10 mouse cellular contexts compared by ENCODE assay signal in the genomic region with DNA sequence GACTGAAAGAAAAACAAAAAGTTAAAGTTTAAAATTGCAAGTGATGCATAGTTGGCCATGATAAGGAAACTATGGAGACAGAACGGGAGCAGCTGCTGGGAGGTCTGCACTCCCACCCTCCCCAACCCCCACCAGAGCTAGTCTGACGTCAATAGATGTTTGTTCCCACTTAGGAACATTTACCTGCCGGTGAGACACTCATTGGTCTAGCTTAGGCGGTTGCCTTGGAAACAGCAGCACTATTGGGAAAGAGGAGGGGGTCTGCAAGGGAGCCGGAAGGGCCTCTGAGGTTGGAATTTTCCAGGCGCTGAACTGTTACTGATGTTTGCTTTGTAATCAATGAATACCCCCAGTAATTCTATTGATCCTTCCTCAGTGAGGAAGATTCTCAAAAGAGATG.
DNase-seq lines count a peak whose midpoint lies in the region; ATAC-seq and TF ChIP-seq lines count a peak whose summit lies in the region.
"Had no signal": no experiment of that assay in that cellular context is flagged by ENCODE, and none has a peak within 500 bp of the region (broad histone marks: within the 10 kb centered on the region; RNA-seq: fewer than 3 reads in every experiment).

No protein-coding gene starts in this region.

- peak overlapping the region; percentile 21; the same call in 1 of the 2 replicates for H3K4me2 ChIP-seq in embryonic facial prominence, embryonic 12.5 days (replicated peaks)
- H3K4me2 ChIP-seq in limb, embryonic 11.5 days (ENCODE audit: low read depth, severe bottlenecking), result no peak overlapping the region
- H3K4me2 ChIP-seq in neural tube, embryonic 14.5 days (ENCODE audit: low read depth, low read length), result no peak overlapping the region

- WGBS in embryonic facial prominence, embryonic 12.5 days, result 8% methylated on average over 6 of the region's 6 CpGs
- WGBS in limb, embryonic 11.5 days, result 12% methylated on average over 6 of the region's 6 CpGs
- 8% methylated on average over 6 of the region's 6 CpGs for WGBS in neural tube, embryonic 14.5 days

- DNase-seq in left cerebral cortex, postnatal 14 days (ENCODE audit: low spot score in 2 of 2), result peak; percentile 17 to 33
- DNase-seq in left cerebral cortex, adult 2 months (ENCODE audit: extremely low spot score in 1 of 2, low spot score in 2 of 2), result no peak
- DNase-seq in limb, embryonic 11.5 days (ENCODE audit: low spot score), result peak; percentile 72
- DNase-seq in thymus, postnatal 14 days, result no peak
- no peak for DNase-seq in urinary bladder, postnatal 25 days (ENCODE audit: low spot score)
- DNase-seq in spleen, adult 18-20 months, result no peak
- DNase-seq: gastrocnemius, postnatal 25 days had no signal

- intact Hi-C loops in left cerebral cortex, postnatal 14 days (cut with DNase I), result no loop called here
- intact Hi-C loops in left cerebral cortex, adult 2 months (cut with DNase I), result no loop called here

- H3K36me3 ChIP-seq in embryonic facial prominence, embryonic 12.5 days, result no peaks in the 10 kb centered on the region
- H3K36me3 ChIP-seq in limb, embryonic 11.5 days (ENCODE audit: control insufficient read depth, insufficient read depth, low read length), result no peaks in the 10 kb centered on the region
- no peaks in the 10 kb centered on the region for H3K36me3 ChIP-seq in neural tube, embryonic 14.5 days (ENCODE audit: control insufficient read depth, insufficient read depth, low read length)

- peaks cover 23% of the 10 kb centered on the region for H3K4me1 ChIP-seq in embryonic facial prominence, embryonic 12.5 days
- peaks cover 12% of the 10 kb centered on the region; the same call in 1 of the 2 replicates for H3K4me1 ChIP-seq in limb, embryonic 11.5 days (ENCODE audit: control insufficient read depth, insufficient read depth, low read length)
- peaks cover 5% of the 10 kb centered on the region for H3K4me1 ChIP-seq in neural tube, embryonic 14.5 days (ENCODE audit: control insufficient read depth, insufficient read depth, low read length)

- no peaks in the 10 kb centered on the region for H3K9me3 ChIP-seq in embryonic facial prominence, embryonic 12.5 days
- no peaks in the 10 kb centered on the region for H3K9me3 ChIP-seq in limb, embryonic 11.5 days (ENCODE audit: control insufficient read depth, low read length)
- no peaks in the 10 kb centered on the region for H3K9me3 ChIP-seq in neural tube, embryonic 14.5 days (ENCODE audit: control insufficient read depth, low read length)

- no peak overlapping the region for H3K9ac ChIP-seq in embryonic facial prominence, embryonic 12.5 days
- H3K9ac ChIP-seq in limb, embryonic 11.5 days (ENCODE audit: low read length), result no peak overlapping the region
- no peak overlapping the region for H3K9ac ChIP-seq in neural tube, embryonic 14.5 days (replicated peaks; ENCODE audit: low read depth, low read length)

- H3K4me3 ChIP-seq in left cerebral cortex, adult 2 months, result no peak overlapping the region
- no peak overlapping the region for H3K4me3 ChIP-seq in embryonic facial prominence, embryonic 12.5 days
- no peak overlapping the region for H3K4me3 ChIP-seq in limb, embryonic 11.5 days (ENCODE audit: low read depth, low read length)
- H3K4me3 ChIP-seq in neural tube, embryonic 14.5 days (ENCODE audit: low read depth, low read length), result no peak overlapping the region

- peak; percentile 43; the same call in 1 of the 2 replicates for ATAC-seq in embryonic facial prominence, embryonic 12.5 days (ENCODE audit: insufficient number of reproducible peaks, insufficient read depth, low FRiP score, low TSS enrichment)
- ATAC-seq in limb, embryonic 11.5 days (ENCODE audit: insufficient number of reproducible peaks, low FRiP score, low TSS enrichment, low read depth), result peak; percentile 73
- peak; percentile 92 for ATAC-seq in neural tube, embryonic 14.5 days (ENCODE audit: low read depth)

- no peak for TF ChIP-seq CTCF in left cerebral cortex, adult 2 months (IDR thresholded peaks at IDR 0.05)

- H3K27ac ChIP-seq in left cerebral cortex, adult 2 months, result no peak overlapping the region
- H3K27ac ChIP-seq in embryonic facial prominence, embryonic 12.5 days, result no peak overlapping the region
- no peak overlapping the region; the same call in 1 of the 2 replicates for H3K27ac ChIP-seq in limb, embryonic 11.5 days (replicated peaks; ENCODE audit: low read depth, low read length)
- no peak overlapping the region for H3K27ac ChIP-seq in neural tube, embryonic 14.5 days (ENCODE audit: low read depth, low read length)

- H3K27me3 ChIP-seq in embryonic facial prominence, embryonic 12.5 days, result no peaks in the 10 kb centered on the region
- H3K27me3 ChIP-seq in limb, embryonic 11.5 days (ENCODE audit: control insufficient read depth, insufficient read depth, low read length), result no peaks in the 10 kb centered on the region
- H3K27me3 ChIP-seq in neural tube, embryonic 14.5 days (ENCODE audit: control insufficient read depth, insufficient read depth, low read length), result no peaks in the 10 kb centered on the region
- H3K27me3 ChIP-seq: CH12.LX had no signal

Comparison
In these comparisons a context has a peak if more than half of its experiments do, and no peak if none do; other contexts are left out.
1. DNase-seq: peak in left cerebral cortex, postnatal 14 days (2 of 2) and limb, embryonic 11.5 days (single experiment); none in left cerebral cortex, adult 2 months (0 of 2), thymus, postnatal 14 days (single experiment), urinary bladder, postnatal 25 days (single experiment) and spleen, adult 18-20 months (0 of 2).
2. Peak in every context shown above with its lines, with median percentiles within 50 percentile points of each other: ATAC-seq.